Mouse (Mus musculus) liver, adult 10 weeks (tissue): ENCODE results near the gene Jag2. TPM values are rescaled to one million over a fixed set of nuclear protein-coding genes. Genes with fewer than 3 reads are reported as not detected.

Experiments
- polyA plus RNA-seq: library from polyadenylated mRNA; stranded (reverse); fragments of 350-450 nt; fragmentation: Illumina TruSeq; extraction: RNeasy Lipid Tissue Mini Kit (QIAGEN cat#74804); gene quantifications from one replicate; pipeline ENCODE4 v1.2.3, GENCODE M21; 2014; ENCODE audit warnings: low read depth, low replicate concordance

Jag2 gene
- not detected for polyA plus RNA-seq

DNA sequence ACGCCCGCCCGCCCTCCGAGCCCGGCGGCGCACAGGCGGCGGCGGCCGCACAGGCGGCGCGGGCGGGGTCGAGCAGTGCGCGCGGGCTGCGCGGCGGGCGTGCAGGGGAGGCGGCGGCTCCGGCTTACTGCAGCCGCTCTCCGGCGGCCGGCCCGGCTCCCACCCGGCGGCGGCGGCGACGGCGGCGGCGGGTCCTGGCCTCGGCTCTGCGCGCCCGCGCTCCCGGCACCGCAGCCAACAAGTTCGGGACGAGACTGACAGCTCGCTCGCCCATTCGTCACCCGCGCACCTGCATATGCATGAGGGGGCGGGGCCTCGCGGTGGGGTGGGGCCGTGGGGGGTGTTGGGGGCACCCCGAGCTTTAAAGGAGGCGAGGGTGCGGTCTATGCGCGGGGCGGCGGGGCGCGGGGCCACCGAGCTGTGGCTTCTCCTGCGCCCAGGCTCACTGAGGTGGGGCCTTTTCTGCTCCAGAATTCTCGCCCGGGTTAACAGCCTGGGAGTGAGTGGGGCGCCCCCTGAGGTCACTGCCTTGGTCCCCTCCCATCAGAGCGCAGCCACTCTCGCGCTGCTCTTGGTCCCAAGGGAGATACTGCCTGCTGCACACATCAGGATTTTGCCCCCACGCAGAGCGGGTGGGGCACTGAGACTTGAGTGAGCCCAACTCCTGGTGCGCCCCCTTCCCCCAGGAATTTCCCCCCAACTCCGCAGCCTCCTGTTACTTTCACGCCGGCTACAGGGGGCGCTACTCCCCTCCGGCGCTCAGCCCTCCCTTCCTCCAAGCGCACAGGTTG is at the start of gene Jag2:
Jag2 (minus strand) TSS at position 215 of the 791 bp plus-strand sequence.

DNA sequence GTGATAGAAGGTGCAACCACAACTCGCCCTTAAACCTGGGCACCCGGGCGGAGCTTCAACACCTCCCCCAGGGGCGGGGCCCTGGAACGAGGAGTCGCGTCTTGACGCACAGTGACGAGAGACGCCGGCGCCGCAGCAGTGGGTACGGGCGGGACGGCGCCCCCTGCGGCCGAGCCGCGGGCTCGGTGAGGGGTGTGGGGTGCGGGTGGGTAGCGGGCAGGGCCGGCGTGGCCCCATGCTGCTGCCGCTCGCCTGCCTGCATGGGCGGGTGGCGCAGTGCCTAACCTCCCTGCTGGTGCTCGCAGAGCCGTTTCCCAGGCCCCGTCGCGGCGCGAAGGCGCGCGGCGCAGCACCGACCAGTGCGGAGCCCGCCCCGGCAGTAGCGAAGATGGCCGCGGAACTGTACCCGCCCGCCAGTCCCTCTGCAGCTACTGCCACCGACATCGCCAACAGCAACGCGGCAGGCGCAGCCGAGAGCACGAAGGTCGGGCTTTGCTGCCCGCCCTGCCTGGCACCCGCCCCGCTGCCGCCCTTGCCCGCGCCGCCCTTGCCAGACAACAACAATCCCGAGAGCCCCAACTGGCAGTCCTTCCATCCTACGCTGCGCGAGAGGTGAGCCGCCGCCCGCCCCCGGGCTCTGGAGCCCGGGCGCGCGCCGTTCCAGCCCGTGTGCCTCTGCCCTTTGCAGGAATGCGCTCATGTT is 46.9 kb upstream of the Jag2 start, which contains the start of gene Btbd6:
Btbd6 (plus strand) TSS at position 112 of the 703 bp plus-strand sequence.

DNA sequence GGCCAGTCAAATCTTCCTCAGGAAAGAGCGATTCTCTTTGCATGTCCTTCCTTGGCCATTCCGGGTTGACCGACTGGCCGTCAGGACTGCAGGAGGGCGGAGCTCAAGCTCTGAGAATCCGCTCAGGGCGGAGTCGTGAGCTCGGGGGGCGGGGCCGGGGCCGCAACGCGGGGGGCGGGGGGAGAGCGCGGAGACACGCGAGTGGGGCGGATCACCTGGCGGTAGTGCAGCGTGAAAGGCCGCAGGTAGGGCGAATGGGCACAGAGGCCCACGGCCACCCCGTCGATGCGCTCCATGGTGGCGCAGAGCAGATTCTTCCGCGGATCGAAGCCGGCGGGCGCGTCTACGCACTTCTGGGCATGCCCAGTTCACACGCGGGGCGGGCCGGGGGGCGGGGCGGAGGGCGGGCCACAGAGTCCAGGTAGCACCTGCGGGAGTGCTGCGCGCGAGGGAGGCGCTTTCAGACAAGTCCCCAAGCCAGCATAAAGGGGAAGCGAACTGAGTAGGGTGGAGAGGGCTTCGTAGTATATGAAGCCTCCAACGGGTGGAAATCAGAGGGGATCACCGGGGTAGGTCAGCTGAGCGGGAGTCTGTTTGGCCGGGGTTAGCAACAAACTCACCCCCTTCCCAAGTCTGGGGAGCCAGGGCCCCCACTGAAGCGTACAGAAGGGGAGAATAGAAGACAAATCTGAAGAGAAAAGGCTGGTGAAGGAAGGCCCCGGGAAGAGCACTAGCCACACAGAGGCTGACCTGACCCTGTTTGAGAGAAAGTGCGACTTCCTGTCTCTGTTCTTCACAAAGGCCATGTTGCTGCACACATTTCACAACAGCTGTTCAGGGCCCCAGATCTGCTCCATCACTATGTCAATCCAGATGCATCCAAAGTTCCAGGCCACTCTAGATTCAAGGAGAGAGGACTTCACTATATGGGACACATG is 12.5 kb upstream of the Jag2 start, which contains the start of gene Nudt14:
Nudt14 (minus strand) TSS at position 349 of the 938 bp plus-strand sequence.

DNA sequence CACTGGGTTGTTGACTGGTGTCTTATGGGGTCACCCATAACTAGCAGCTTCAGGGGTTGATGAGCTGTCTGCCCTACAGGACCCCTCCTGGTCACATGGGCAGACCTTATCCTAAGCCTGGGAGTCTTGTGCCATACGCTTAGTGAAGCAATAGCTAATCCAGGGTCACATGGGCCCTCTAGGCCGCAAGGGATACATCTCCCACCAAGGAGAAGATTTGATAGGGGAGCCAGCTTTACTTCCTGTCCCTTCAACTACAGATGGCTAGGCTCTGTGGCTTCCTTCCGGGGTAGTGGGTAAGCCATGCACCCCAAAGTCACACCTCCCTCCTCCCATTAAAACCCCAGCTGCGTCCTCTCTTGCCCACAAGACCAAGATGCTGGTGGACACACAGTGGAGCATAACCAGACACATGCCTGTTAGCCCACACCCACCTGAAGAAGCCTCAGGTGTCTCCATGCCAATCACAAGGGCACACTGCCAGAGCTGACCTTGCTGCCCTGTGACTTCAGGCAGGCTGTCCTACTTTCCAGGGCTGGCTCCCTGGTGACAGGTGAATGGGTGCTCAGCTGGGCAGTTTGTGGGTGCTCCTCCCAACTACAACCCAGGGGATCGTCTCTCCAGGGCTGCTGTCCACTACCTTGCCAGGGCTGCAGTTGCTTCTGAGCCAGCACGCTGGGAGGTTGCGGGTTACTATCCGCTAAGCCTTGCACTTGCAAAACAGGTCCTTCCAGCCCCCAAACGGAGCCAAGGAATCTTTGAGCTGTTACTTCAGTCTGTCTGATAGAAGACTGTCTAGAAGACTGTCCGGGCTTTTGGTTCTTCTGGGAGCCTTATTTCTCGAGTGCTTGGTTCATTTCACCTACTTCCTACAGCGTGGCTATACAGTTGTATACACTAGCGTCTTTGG is 61.1 kb downstream of the Jag2 start, which contains the start of gene Gpr132:
Gpr132 (minus strand) TSS at position 51 of the 910 bp plus-strand sequence.

Other genes starting within 250 kb of the Jag2 start
- 8.8 TPM for gene Cep170b, start 209.3 kb downstream of the Jag2 start, polyA plus RNA-seq
- gene Pld4, start 169.1 kb downstream of the Jag2 start, polyA plus RNA-seq: 3.4 TPM
- gene Ahnak2, start 127.1 kb downstream of the Jag2 start, polyA plus RNA-seq: not detected
- not detected for gene Clba1, start 120.8 kb downstream of the Jag2 start, polyA plus RNA-seq
- 1.6 TPM for gene Cdca4, start 100.4 kb downstream of the Jag2 start, polyA plus RNA-seq
- gene Gpr132, start 61.5 kb downstream of the Jag2 start, polyA plus RNA-seq: not detected
- 1.1 TPM for gene Nudt14, start 12.3 kb upstream of the Jag2 start, polyA plus RNA-seq
- 1.5 TPM for gene Btbd6, start 46.7 kb upstream of the Jag2 start, polyA plus RNA-seq
- gene Brf1, start 70.9 kb upstream of the Jag2 start, polyA plus RNA-seq: 6.3 TPM
- gene Pacs2, start 84.7 kb upstream of the Jag2 start, polyA plus RNA-seq: 3.1 TPM
- gene Tex22, start 144.7 kb upstream of the Jag2 start, polyA plus RNA-seq: not detected
- 5.7 TPM for gene Mta1, start 168.5 kb upstream of the Jag2 start, polyA plus RNA-seq
- 2.4 TPM for gene Crip2, start 210.5 kb upstream of the Jag2 start, polyA plus RNA-seq
- not detected for gene Crip1, start 216.5 kb upstream of the Jag2 start, polyA plus RNA-seq
- not detected for gene Tedc1, start 226.6 kb upstream of the Jag2 start, polyA plus RNA-seq